Mouse (Mus musculus): Measurements from ENCODE around the gene Rdh8. TPM values are rescaled to one million over a fixed set of nuclear protein-coding genes. Genes with fewer than 3 reads are reported as not detected.
A peak's percentile ranks its signal among the peaks of the same experiment; 100 is the strongest.

The Rdh8 gene
- polyA plus RNA-seq, 1 experiment from 2014 or later: not detected

- ATAC-seq (replicated peaks; ENCODE audit: insufficient number of reproducible peaks, low FRiP score, low TSS enrichment, low read depth) (no peak), DNase-seq (ENCODE audit: low spot score) (no peak)
- WGBS: 53% methylated on average over 3 of the region's 3 CpGs
- H3K9ac ChIP-seq (replicated peaks; ENCODE audit: low read length): no peak overlapping the region
- H3K4me2 ChIP-seq (ENCODE audit: low read depth, low read length): no peak overlapping the region
- no peaks in the 10 kb centered on the region; the same call in 1 of the 2 replicates for H3K9me3 ChIP-seq (replicated peaks; ENCODE audit: control insufficient read depth, low read length)
- no peaks in the 10 kb centered on the region for H3K36me3 ChIP-seq (replicated peaks; ENCODE audit: control insufficient read depth, insufficient read depth, low read depth, low read length)
- no peak overlapping the region for H3K4me3 ChIP-seq (ENCODE audit: low read depth, low read length)
- H3K4me1 ChIP-seq (ENCODE audit: control insufficient read depth, insufficient read depth, low read length): no peaks in the 10 kb centered on the region
- no peak overlapping the region for H3K27ac ChIP-seq (replicated peaks; ENCODE audit: low read depth, low read length)
- H3K27me3 ChIP-seq (ENCODE audit: control insufficient read depth, insufficient read depth, low read length): no peaks in the 10 kb centered on the region
Observed at GRCm38 (mm10) chr9:20805159-20805495, 13.2 kb upstream of the Rdh8 start.

GRCm38 (mm10) chr9:20805706-20806105, 12.6 kb upstream of the Rdh8 start:
- Histone ChIP-seq H3K27ac (replicated peaks; ENCODE audit: low read depth, low read length) (no peak overlapping the region), H3K36me3 (replicated peaks; ENCODE audit: control insufficient read depth, insufficient read depth, low read depth, low read length) (no peaks in the 10 kb centered on the region), H3K9ac (replicated peaks; ENCODE audit: low read length) (no peak overlapping the region), H3K27me3 (ENCODE audit: control insufficient read depth, insufficient read depth, low read length) (no peaks in the 10 kb centered on the region), H3K9me3 (replicated peaks; ENCODE audit: control insufficient read depth, low read length) (no peaks in the 10 kb centered on the region; the same call in 1 of the 2 replicates), H3K4me3 (ENCODE audit: low read depth, low read length) (no peak overlapping the region), H3K4me2 (ENCODE audit: low read depth, low read length) (no peak overlapping the region), H3K4me1 (ENCODE audit: control insufficient read depth, insufficient read depth, low read length) (no peaks in the 10 kb centered on the region)
- DNase-seq (ENCODE audit: low spot score) (no peak), ATAC-seq (replicated peaks; ENCODE audit: insufficient number of reproducible peaks, low FRiP score, low TSS enrichment, low read depth) (no peak)
- 43% methylated on average over 5 of the region's 5 CpGs for WGBS

GRCm38 (mm10) chr9:20810271-20810670, 8.0 kb upstream of the Rdh8 start:
- no peak overlapping the region for H3K9ac ChIP-seq (replicated peaks; ENCODE audit: low read length)
- no peak for DNase-seq (ENCODE audit: low spot score)

GRCm38 (mm10) chr9:20810773-20811172, 7.5 kb upstream of the Rdh8 start:
- Histone ChIP-seq H3K4me2 (ENCODE audit: low read depth, low read length) (no peak overlapping the region), H3K9me3 (replicated peaks; ENCODE audit: control insufficient read depth, low read length) (no peaks in the 10 kb centered on the region), H3K27me3 (ENCODE audit: control insufficient read depth, insufficient read depth, low read length) (peaks cover 2% of the 10 kb centered on the region; the same call in 1 of the 2 replicates), H3K27ac (replicated peaks; ENCODE audit: low read depth, low read length) (no peak overlapping the region), H3K4me3 (ENCODE audit: low read depth, low read length) (no peak overlapping the region), H3K36me3 (replicated peaks; ENCODE audit: control insufficient read depth, insufficient read depth, low read depth, low read length) (no peaks in the 10 kb centered on the region), H3K4me1 (ENCODE audit: control insufficient read depth, insufficient read depth, low read length) (no peaks in the 10 kb centered on the region; the same call in 1 of the 2 replicates), H3K9ac (replicated peaks; ENCODE audit: low read length) (no peak overlapping the region)
- DNase-seq (ENCODE audit: low spot score) (no peak), ATAC-seq (replicated peaks; ENCODE audit: insufficient number of reproducible peaks, low FRiP score, low TSS enrichment, low read depth) (no peak)
- WGBS: 47% methylated on average over 1 of the region's 1 CpGs

More at GRCm38 (mm10) chr9:20810271-20810670, 8.0 kb upstream of the Rdh8 start:
- no peak overlapping the region for H3K4me3 ChIP-seq (ENCODE audit: low read depth, low read length)
- no peaks in the 10 kb centered on the region for H3K9me3 ChIP-seq (replicated peaks; ENCODE audit: control insufficient read depth, low read length)
- no peak for ATAC-seq (replicated peaks; ENCODE audit: insufficient number of reproducible peaks, low FRiP score, low TSS enrichment, low read depth)
- WGBS: 42% methylated on average over 4 of the region's 4 CpGs
- H3K36me3 ChIP-seq (replicated peaks; ENCODE audit: control insufficient read depth, insufficient read depth, low read depth, low read length): no peaks in the 10 kb centered on the region
- H3K27me3 ChIP-seq (ENCODE audit: control insufficient read depth, insufficient read depth, low read length): peaks cover 2% of the 10 kb centered on the region; the same call in 1 of the 2 replicates
- H3K27ac ChIP-seq (replicated peaks; ENCODE audit: low read depth, low read length): no peak overlapping the region
- H3K4me2 ChIP-seq (ENCODE audit: low read depth, low read length): no peak overlapping the region
- H3K4me1 ChIP-seq (ENCODE audit: control insufficient read depth, insufficient read depth, low read length): no peaks in the 10 kb centered on the region; the same call in 1 of the 2 replicates

GRCm38 (mm10) chr9:20812537-20813271, 5.6 kb upstream of the Rdh8 start:
- H3K4me1 ChIP-seq (ENCODE audit: control insufficient read depth, insufficient read depth, low read length): no peaks in the 10 kb centered on the region; the same call in 1 of the 2 replicates
- H3K4me3 ChIP-seq (ENCODE audit: low read depth, low read length): no peak overlapping the region
- WGBS: 14% methylated on average over 19 of the region's 19 CpGs
- H3K4me2 ChIP-seq (ENCODE audit: low read depth, low read length): no peak overlapping the region
- H3K9me3 ChIP-seq (replicated peaks; ENCODE audit: control insufficient read depth, low read length): no peaks in the 10 kb centered on the region
- no peak overlapping the region for H3K9ac ChIP-seq (replicated peaks; ENCODE audit: low read length)
- DNase-seq (ENCODE audit: low spot score): peak; percentile 78
- H3K36me3 ChIP-seq (replicated peaks; ENCODE audit: control insufficient read depth, insufficient read depth, low read depth, low read length): no peaks in the 10 kb centered on the region
- peaks cover 2% of the 10 kb centered on the region; the same call in 1 of the 2 replicates for H3K27me3 ChIP-seq (ENCODE audit: control insufficient read depth, insufficient read depth, low read length)
- no peak overlapping the region for H3K27ac ChIP-seq (replicated peaks; ENCODE audit: low read depth, low read length)
- peak; percentile 24; the same call in 1 of the 2 replicates for ATAC-seq (replicated peaks; ENCODE audit: insufficient number of reproducible peaks, low FRiP score, low TSS enrichment, low read depth)

GRCm38 (mm10) chr9:20814521-20815272, 3.6 kb upstream of the Rdh8 start, which contains the start of gene Col5a3:
Col5a3 (minus strand) TSS chr9:20815067.
- Histone ChIP-seq H3K27me3 (ENCODE audit: control insufficient read depth, insufficient read depth, low read length) (peaks cover 2% of the 10 kb centered on the region; the same call in 1 of the 2 replicates), H3K4me1 (ENCODE audit: control insufficient read depth, insufficient read depth, low read length) (no peaks in the 10 kb centered on the region; the same call in 1 of the 2 replicates), H3K4me3 (ENCODE audit: low read depth, low read length) (peak within 1 kb of the TSS; percentile 10; the same call in 1 of the 2 replicates), H3K9me3 (replicated peaks; ENCODE audit: control insufficient read depth, low read length) (no peaks in the 10 kb centered on the region), H3K27ac (replicated peaks; ENCODE audit: low read depth, low read length) (no peak within 1 kb of the TSS), H3K4me2 (ENCODE audit: low read depth, low read length) (peak within 1 kb of the TSS; percentile 63), H3K9ac (replicated peaks; ENCODE audit: low read length) (no peak within 1 kb of the TSS; the same call in 1 of the 2 replicates), H3K36me3 (replicated peaks; ENCODE audit: control insufficient read depth, insufficient read depth, low read depth, low read length) (no peaks in the 10 kb centered on the region)
- WGBS: 4% methylated on average over 29 of the region's 29 CpGs
- ATAC-seq (replicated peaks; ENCODE audit: insufficient number of reproducible peaks, low FRiP score, low TSS enrichment, low read depth) (peak; percentile 34; the same call in 1 of the 2 replicates), DNase-seq (ENCODE audit: low spot score) (peak; percentile 63)

GRCm38 (mm10) chr9:20820001-20820400, 1.7 kb downstream of the Rdh8 start:
- Histone ChIP-seq H3K9ac (replicated peaks; ENCODE audit: low read length) (no peak overlapping the region), H3K27me3 (ENCODE audit: control insufficient read depth, insufficient read depth, low read length) (no peaks in the 10 kb centered on the region), H3K4me3 (ENCODE audit: low read depth, low read length) (no peak overlapping the region), H3K4me1 (ENCODE audit: control insufficient read depth, insufficient read depth, low read length) (no peaks in the 10 kb centered on the region; the same call in 1 of the 2 replicates), H3K4me2 (ENCODE audit: low read depth, low read length) (no peak overlapping the region), H3K27ac (replicated peaks; ENCODE audit: low read depth, low read length) (no peak overlapping the region), H3K36me3 (replicated peaks; ENCODE audit: control insufficient read depth, insufficient read depth, low read depth, low read length) (no peaks in the 10 kb centered on the region), H3K9me3 (replicated peaks; ENCODE audit: control insufficient read depth, low read length) (no peaks in the 10 kb centered on the region)
- DNase-seq (ENCODE audit: low spot score) (no peak), ATAC-seq (replicated peaks; ENCODE audit: insufficient number of reproducible peaks, low FRiP score, low TSS enrichment, low read depth) (no peak)
- WGBS: 75% methylated on average over 5 of the region's 5 CpGs

GRCm38 (mm10) chr9:20822821-20823220, 4.5 kb downstream of the Rdh8 start:
- WGBS: 86% methylated on average over 3 of the region's 3 CpGs
- no peak for DNase-seq (ENCODE audit: low spot score)
- H3K9ac ChIP-seq (replicated peaks; ENCODE audit: low read length): no peak overlapping the region
- no peaks in the 10 kb centered on the region for H3K27me3 ChIP-seq (ENCODE audit: control insufficient read depth, insufficient read depth, low read length)
- no peak overlapping the region for H3K4me2 ChIP-seq (ENCODE audit: low read depth, low read length)
- H3K4me3 ChIP-seq (ENCODE audit: low read depth, low read length): no peak overlapping the region
- no peaks in the 10 kb centered on the region for H3K36me3 ChIP-seq (replicated peaks; ENCODE audit: control insufficient read depth, insufficient read depth, low read depth, low read length)
- ATAC-seq (replicated peaks; ENCODE audit: insufficient number of reproducible peaks, low FRiP score, low TSS enrichment, low read depth): no peak
- no peaks in the 10 kb centered on the region for H3K4me1 ChIP-seq (ENCODE audit: control insufficient read depth, insufficient read depth, low read length)
- H3K27ac ChIP-seq (replicated peaks; ENCODE audit: low read depth, low read length): no peak overlapping the region
- no peaks in the 10 kb centered on the region for H3K9me3 ChIP-seq (replicated peaks; ENCODE audit: control insufficient read depth, low read length)

Measured in embryonic facial prominence, embryonic 11.5 days (tissue).